Mouse (Mus musculus) neural tube, postnatal 0 days (tissue): ENCODE measurements around the gene Tmem204. TPM values are rescaled to one million over a fixed set of nuclear protein-coding genes. Genes with fewer than 3 reads are reported as not detected.

Experiments
- polyA plus RNA-seq: library from polyadenylated mRNA; unstranded; fragments of >200 nt; fragmentation: Nextera tagmentation; extraction: Ambion mirVana; gene quantifications from 2 replicates; pipeline ENCODE4 v1.2.1, GENCODE M21; 2015

Tmem204 gene
- 10.5 and 10.7 TPM in 2 replicates for polyA plus RNA-seq

GRCm38 (mm10) chr17:25083444-25083931, at the start of gene Tmem204:
Tmem204 (minus strand) TSS chr17:25083591.

DNA sequence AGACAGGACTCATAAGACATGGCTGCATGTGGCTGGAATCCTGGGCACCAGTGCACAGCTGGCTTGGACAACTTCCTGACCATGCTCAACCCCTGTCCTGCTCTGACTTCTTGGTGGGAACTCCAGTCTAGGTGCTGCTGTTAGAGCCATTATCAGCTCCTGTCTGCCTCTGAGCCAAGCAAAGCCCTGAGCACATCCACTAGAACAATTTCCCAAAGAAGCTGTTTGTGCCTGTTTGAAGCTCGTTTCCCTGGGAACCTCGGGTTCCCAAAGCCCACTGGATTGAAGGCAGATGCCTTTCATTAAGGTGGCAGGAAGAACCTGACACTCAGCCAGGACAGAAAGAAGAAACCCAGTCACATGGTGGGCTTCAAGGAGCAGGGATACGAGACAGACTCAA, 37.0 kb upstream of the Tmem204 start, which contains the start of gene Ptx4:
TSS of gene Ptx4 (plus strand) at position 355 of the 400 bp plus-strand sequence.

DNA sequence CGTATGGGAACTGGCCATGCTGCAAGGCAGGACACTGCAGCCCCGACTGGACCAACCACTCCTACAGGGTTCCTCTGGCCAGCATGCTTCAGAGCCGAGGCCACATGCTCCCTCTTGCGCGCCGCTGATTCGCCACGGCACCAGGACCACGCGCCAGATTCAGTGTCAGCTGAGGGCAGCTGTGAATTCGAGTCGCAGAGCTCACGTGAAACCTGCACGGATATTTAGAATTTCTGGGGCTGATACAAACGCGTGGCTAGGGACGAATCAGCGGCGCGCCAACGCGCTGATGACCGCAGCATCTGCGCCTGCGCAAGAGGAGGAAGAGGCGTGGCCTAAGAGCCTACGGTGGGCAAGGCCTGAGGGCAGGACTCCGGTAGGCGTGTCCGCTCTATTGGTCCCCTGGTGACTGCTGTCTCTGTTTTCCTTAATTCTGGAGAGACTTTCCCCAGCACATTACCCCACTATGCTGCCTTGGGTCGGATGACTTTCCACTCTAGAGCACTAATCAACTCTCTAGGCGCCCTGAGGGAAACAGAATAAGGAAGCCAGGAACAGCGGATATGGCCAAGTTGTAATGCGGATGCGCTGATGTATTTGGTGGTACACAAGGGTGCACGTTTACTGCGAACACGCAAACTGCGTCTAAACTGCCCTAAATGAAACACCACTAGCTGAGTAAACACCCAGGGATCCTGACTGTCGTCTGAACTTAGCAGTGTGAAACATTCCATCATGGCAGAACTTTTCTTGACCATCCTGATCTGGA, 32.5 kb upstream of the Tmem204 start, which contains the start of gene Telo2:
TSS of gene Telo2 (minus strand) at position 304 of the 769 bp plus-strand sequence.

DNA sequence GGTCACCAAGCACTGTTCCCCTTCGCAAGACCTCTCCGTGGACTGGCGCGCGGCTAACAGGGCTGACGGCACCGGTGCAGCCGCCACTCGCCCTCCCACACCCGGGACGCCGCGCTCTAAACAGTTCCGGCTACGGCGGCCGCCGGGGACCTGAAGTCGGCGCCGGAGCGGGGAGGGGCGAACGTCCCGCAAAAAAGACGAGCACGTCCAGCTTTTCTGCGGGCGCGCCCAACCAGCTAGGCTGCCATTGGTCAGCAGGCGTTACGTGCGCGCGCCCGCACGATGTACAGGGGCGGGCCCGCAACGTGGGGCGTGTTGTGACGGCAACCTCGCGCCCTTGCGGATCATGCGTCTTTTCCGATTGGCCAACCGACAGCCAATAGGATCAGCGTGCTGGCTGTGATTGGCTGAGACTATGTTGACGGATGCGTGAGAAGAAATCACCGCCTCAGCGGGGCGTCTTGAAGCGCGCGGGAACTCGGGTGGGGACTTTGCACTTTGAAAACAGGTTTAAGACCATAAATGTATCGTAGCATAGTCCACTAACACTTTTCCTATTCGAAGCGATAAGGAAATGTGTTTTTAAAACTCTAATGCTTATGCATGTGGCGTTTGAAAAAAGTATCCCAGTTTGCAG, 67.6 kb downstream of the Tmem204 start, which contains the start of the genes Cramp1l and Ift140:
TSS of gene Cramp1l (minus strand) at position 134 of the 637 bp plus-strand sequence.
TSS of gene Ift140 (plus strand) at position 431 of the 637 bp plus-strand sequence.

Other genes with a start within 250 kb of the Tmem204 start
- 101 and 108 TPM in 2 replicates for gene Hagh, start 243.4 kb downstream of the Tmem204 start, polyA plus RNA-seq
- 28.1 and 29.5 TPM in 2 replicates for gene Fahd1, start 233.2 kb downstream of the Tmem204 start, polyA plus RNA-seq
- gene Igfals, start 217.6 kb downstream of the Tmem204 start, polyA plus RNA-seq = 0.25 and 0.35 TPM in 2 replicates
- gene Nubp2, start 197.2 kb downstream of the Tmem204 start, polyA plus RNA-seq = 61.6 and 67.5 TPM in 2 replicates
- gene Spsb3, start 196.9 kb downstream of the Tmem204 start, polyA plus RNA-seq = 85.2 and 90.4 TPM in 2 replicates
- 28.3 and 29.9 TPM in 2 replicates for gene Eme2, start 188.5 kb downstream of the Tmem204 start, polyA plus RNA-seq
- gene Mrps34, start 188.5 kb downstream of the Tmem204 start, polyA plus RNA-seq = 131 and 137 TPM in 2 replicates
- 123 TPM in 2 replicates for gene Nme3, start 187.1 kb downstream of the Tmem204 start, polyA plus RNA-seq
- 58.6 and 70.9 TPM in 2 replicates for gene Mapk8ip3, start 146.6 kb downstream of the Tmem204 start, polyA plus RNA-seq
- gene Jpt2, start 122.9 kb downstream of the Tmem204 start, polyA plus RNA-seq = 43.4 and 45.3 TPM in 2 replicates
- gene Cramp1l, start 67.8 kb downstream of the Tmem204 start, polyA plus RNA-seq = 5.0 and 5.6 TPM in 2 replicates
- 10.6 and 12.1 TPM in 2 replicates for gene Ift140, start 67.5 kb downstream of the Tmem204 start, polyA plus RNA-seq
- 38.9 and 43.9 TPM in 2 replicates for gene Telo2, start 32.4 kb upstream of the Tmem204 start, polyA plus RNA-seq
- gene Ptx4, start 37.2 kb upstream of the Tmem204 start, polyA plus RNA-seq = 0.50 and 0.94 TPM in 2 replicates
- gene Clcn7, start 49.8 kb upstream of the Tmem204 start, polyA plus RNA-seq = 19.8 and 20.7 TPM in 2 replicates
- gene Ccdc154, start 78.9 kb upstream of the Tmem204 start, polyA plus RNA-seq = not detected in 2 replicates
- gene Gm38655, start 91.9 kb upstream of the Tmem204 start, polyA plus RNA-seq = not detected in 2 replicates
- gene BC003965, start 101.0 kb upstream of the Tmem204 start, polyA plus RNA-seq = 29.8 and 30.3 TPM in 2 replicates
- 14.4 and 15.5 TPM in 2 replicates for gene Unkl, start 104.8 kb upstream of the Tmem204 start, polyA plus RNA-seq
- gene Gnptg, start 156.5 kb upstream of the Tmem204 start, polyA plus RNA-seq = 127 and 128 TPM in 2 replicates
- 62.0 and 68.2 TPM in 2 replicates for gene Tsr3, start 156.6 kb upstream of the Tmem204 start, polyA plus RNA-seq
- 26.6 and 31.1 TPM in 2 replicates for gene Baiap3, start 172.8 kb upstream of the Tmem204 start, polyA plus RNA-seq
- gene Ube2i, start 191.0 kb upstream of the Tmem204 start, polyA plus RNA-seq = 306 and 315 TPM in 2 replicates
- not detected in 2 replicates for gene Prss34, start 214.8 kb upstream of the Tmem204 start, polyA plus RNA-seq
- gene Prss28, start 225.1 kb upstream of the Tmem204 start, polyA plus RNA-seq = not detected in 2 replicates
- gene Prss29, start 235.1 kb upstream of the Tmem204 start, polyA plus RNA-seq = not detected in 2 replicates